In the genomic region with DNA sequence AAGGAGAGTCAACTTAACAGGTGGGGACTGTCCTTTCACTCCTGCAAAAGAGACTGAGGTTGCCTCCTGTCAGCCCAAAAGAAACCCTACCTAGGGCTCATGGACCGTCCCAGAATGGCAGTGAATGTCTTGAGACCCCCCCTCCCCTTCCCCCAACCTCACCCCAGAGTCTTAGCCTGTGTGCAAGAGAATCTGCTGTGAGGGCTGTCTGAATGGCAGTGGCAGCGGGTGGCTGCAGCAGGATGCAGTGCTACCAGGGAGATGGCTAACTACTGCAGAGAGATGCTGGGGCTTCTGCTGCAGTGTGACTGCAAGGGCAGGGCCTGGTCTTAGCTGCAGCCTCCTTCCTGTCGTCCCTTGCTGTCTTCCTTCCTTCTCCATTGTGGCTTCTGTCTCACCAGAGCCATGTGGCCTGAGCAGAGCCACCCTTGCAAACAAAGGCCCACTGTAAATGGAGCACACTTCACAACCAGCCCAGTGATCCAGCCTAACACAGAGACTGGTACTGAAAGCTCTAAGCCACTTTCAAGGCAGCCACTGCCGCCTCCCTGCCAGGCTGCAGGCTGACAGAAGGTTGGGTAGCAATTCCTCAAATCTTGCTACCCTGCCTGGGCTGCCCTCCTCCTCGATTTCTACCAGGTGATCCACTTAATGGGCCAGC, we compare ENCODE assay signal across 16 mouse cellular contexts. TPM values are rescaled to one million over a fixed set of nuclear protein-coding genes. Genes with fewer than 3 reads are reported as not detected.
A peak's percentile ranks its signal among the peaks of the same experiment; 100 is the strongest.
DNase-seq lines count a peak whose midpoint lies in the region; ATAC-seq and TF ChIP-seq lines count a peak whose summit lies in the region.
"Had no signal": no experiment of that assay in that cellular context is flagged by ENCODE, and none has a peak within 500 bp of the region (broad histone marks: within the 10 kb centered on the region; RNA-seq: fewer than 3 reads in every experiment).

No protein-coding gene starts in this region.

- H3K9me3 ChIP-seq in forebrain, postnatal 0 days (ENCODE audit: low read length) = no peaks in the 10 kb centered on the region
- H3K9me3 ChIP-seq in forebrain, embryonic 14.5 days (replicated peaks; ENCODE audit: control insufficient read depth, low read length) = no peaks in the 10 kb centered on the region
- H3K9me3 ChIP-seq in midbrain, embryonic 15.5 days = no peaks in the 10 kb centered on the region
- H3K9me3 ChIP-seq: embryonic facial prominence, embryonic 15.5 days; heart, embryonic 15.5 days; liver, embryonic 13.5 days had no signal

- TF ChIP-seq CTCF in forebrain, postnatal 0 days (IDR thresholded peaks at IDR 0.05; ENCODE audit: low read depth) = no peak
- no peak for TF ChIP-seq CTCF in cortical plate, adult 2 months (IDR thresholded peaks at IDR 0.05; ENCODE audit: extremely low read depth, insufficient read depth, low read length)

- H3K36me3 ChIP-seq in forebrain, postnatal 0 days (ENCODE audit: insufficient read depth) = no peaks in the 10 kb centered on the region
- H3K36me3 ChIP-seq in forebrain, embryonic 14.5 days (ENCODE audit: control insufficient read depth, insufficient read depth, low read length) = no peaks in the 10 kb centered on the region
- no peaks in the 10 kb centered on the region for H3K36me3 ChIP-seq in midbrain, embryonic 15.5 days (replicated peaks)
- H3K36me3 ChIP-seq: embryonic facial prominence, embryonic 15.5 days; heart, embryonic 15.5 days; liver, embryonic 13.5 days had no signal

- no peak overlapping the region for H3K4me2 ChIP-seq in forebrain, postnatal 0 days (ENCODE audit: low read depth)
- no peak overlapping the region for H3K4me2 ChIP-seq in forebrain, embryonic 14.5 days (ENCODE audit: low read length)
- H3K4me2 ChIP-seq in midbrain, embryonic 15.5 days = no peak overlapping the region
- H3K4me2 ChIP-seq: embryonic facial prominence, embryonic 15.5 days; heart, embryonic 15.5 days; liver, embryonic 13.5 days had no signal

- no peak overlapping the region for H3K9ac ChIP-seq in forebrain, postnatal 0 days
- no peak overlapping the region for H3K9ac ChIP-seq in forebrain, embryonic 14.5 days (ENCODE audit: low read length)
- H3K9ac ChIP-seq in midbrain, embryonic 15.5 days = no peak overlapping the region
- H3K9ac ChIP-seq: embryonic facial prominence, embryonic 15.5 days; heart, embryonic 15.5 days; liver, embryonic 13.5 days had no signal

- H3K4me3 ChIP-seq in forebrain, postnatal 0 days (ENCODE audit: low read depth, low read length) = no peak overlapping the region
- H3K4me3 ChIP-seq in forebrain, embryonic 14.5 days (ENCODE audit: low read depth, low read length) = no peak overlapping the region
- H3K4me3 ChIP-seq in cortical plate, adult 2 months (ENCODE audit: insufficient read depth, low read length) = no peak overlapping the region
- H3K4me3 ChIP-seq in midbrain, embryonic 15.5 days = no peak overlapping the region
- H3K4me3 ChIP-seq: embryonic facial prominence, embryonic 15.5 days; heart, embryonic 15.5 days; liver, embryonic 13.5 days had no signal

- peak; percentile 69 for ATAC-seq in forebrain, postnatal 0 days
- ATAC-seq in forebrain, embryonic 14.5 days = no peak
- peak; percentile 62 for ATAC-seq in midbrain, embryonic 15.5 days (replicated peaks)
- ATAC-seq: intestine, postnatal 0 days; Patski had no signal

- TF ChIP-seq POLR2A in cortical plate, adult 2 months (IDR thresholded peaks at IDR 0.05; ENCODE audit: extremely low read depth, insufficient read depth, low read length) = no peak; the same call in 1 of the 2 replicates

- WGBS in forebrain, postnatal 0 days = 39% methylated on average over 5 of the region's 5 CpGs
- WGBS in forebrain, embryonic 14.5 days = 27% methylated on average over 5 of the region's 5 CpGs
- 29% methylated on average over 5 of the region's 5 CpGs for WGBS in midbrain, embryonic 15.5 days

- no peaks in the 10 kb centered on the region for H3K27me3 ChIP-seq in forebrain, postnatal 0 days (ENCODE audit: insufficient read depth, low read length)
- H3K27me3 ChIP-seq in forebrain, embryonic 14.5 days (replicated peaks; ENCODE audit: control insufficient read depth, insufficient read depth, low read length) = no peaks in the 10 kb centered on the region
- H3K27me3 ChIP-seq in midbrain, embryonic 15.5 days (replicated peaks) = no peaks in the 10 kb centered on the region
- H3K27me3 ChIP-seq: embryonic facial prominence, embryonic 15.5 days had no signal

- no peaks in the 10 kb centered on the region for H3K4me1 ChIP-seq in forebrain, postnatal 0 days (ENCODE audit: insufficient read depth)
- H3K4me1 ChIP-seq in forebrain, embryonic 14.5 days (ENCODE audit: control insufficient read depth, insufficient read depth, low read length) = no peaks in the 10 kb centered on the region; the same call in 1 of the 2 replicates
- no peaks in the 10 kb centered on the region for H3K4me1 ChIP-seq in cortical plate, adult 2 months (ENCODE audit: control insufficient read depth, insufficient read depth, low read length)
- H3K4me1 ChIP-seq in midbrain, embryonic 15.5 days = 0 out of 2 replicates have a peak, but pooled peaks cover 9% of the 10 kb centered on the region
- H3K4me1 ChIP-seq: embryonic facial prominence, embryonic 15.5 days; heart, embryonic 15.5 days; liver, embryonic 13.5 days had no signal

- peak; percentile 21 for DNase-seq in forebrain, postnatal 0 days
- DNase-seq in forebrain, embryonic 14.5 days (ENCODE audit: low spot score) = no peak
- peak; percentile 64 for DNase-seq in layer of hippocampus, adult 11-12 months (ENCODE audit: low spot score)
- DNase-seq in adrenal gland, postnatal 4 days (ENCODE audit: low spot score in 2 of 2) = no peak
- DNase-seq in gastrocnemius, adult 18-20 months (ENCODE audit: low spot score) = no peak
- DNase-seq in urinary bladder, adult 2 months (ENCODE audit: low spot score) = no peak
- DNase-seq: adrenal gland, adult 2 months; gastrocnemius, postnatal 14 days; liver, embryonic 13.5 days had no signal

- no peak overlapping the region for H3K27ac ChIP-seq in forebrain, postnatal 0 days (ENCODE audit: low read depth, low read length)
- H3K27ac ChIP-seq in forebrain, embryonic 14.5 days (ENCODE audit: low read depth, low read length) = no peak overlapping the region
- H3K27ac ChIP-seq in cortical plate, adult 2 months (ENCODE audit: insufficient read depth, low read length) = peak overlapping the region; percentile 88
- H3K27ac ChIP-seq in midbrain, embryonic 15.5 days = no peak overlapping the region
- H3K27ac ChIP-seq: embryonic facial prominence, embryonic 15.5 days; heart, embryonic 15.5 days; liver, embryonic 13.5 days; macrophage had no signal

RNA-seq across cellular contexts. Expression of a gene that starts 25.2 kb away (rescaled TPM):
- 10.7 and 11.9 TPM in 2 replicates for total RNA-seq in forebrain, postnatal 0 days (2014; rRNA removed)
- 9.1 and 10.9 TPM in 2 replicates for polyA plus RNA-seq in forebrain, postnatal 0 days (2015; fragmentation: Nextera tagmentation; extraction: Ambion mirVana)
- 15.8 and 16.1 TPM in 2 replicates for polyA plus RNA-seq in forebrain, embryonic 14.5 days (2014; fragmentation: Nextera tagmentation; extraction: Ambion mirVana)
- 12.4 and 14.1 TPM in 2 replicates for polyA plus RNA-seq in cortical plate, adult 2 months (2012; rRNA removed)
- polyA plus RNA-seq in midbrain, embryonic 15.5 days (2015; fragmentation: Nextera tagmentation; extraction: Ambion mirVana) = 13.6 and 13.7 TPM in 2 replicates
- 10 to 100 TPM; 26.6 to 26.9 TPM for total RNA-seq in adrenal gland, postnatal 4 days (2021)
- total RNA-seq in gastrocnemius, adult 18-20 months (2021) = 10 to 100 TPM; 12.1 to 12.3 TPM
- polyA plus RNA-seq in urinary bladder, adult 2 months (2012; rRNA removed) = 17.8 and 22.1 TPM in 2 replicates

Comparison
In these comparisons a context has a peak if more than half of its experiments do, and no peak if none do; other contexts are left out.
1. DNase-seq: peak in forebrain, postnatal 0 days (single experiment) and layer of hippocampus, adult 11-12 months (single experiment); none in forebrain, embryonic 14.5 days (single experiment), adrenal gland, postnatal 4 days (0 of 2), gastrocnemius, adult 18-20 months (single experiment) and urinary bladder, adult 2 months (single experiment).